Mouse (Mus musculus) 3134 (cell line): ENCODE measurements at regions not wholly inside any gene's neighbourhood (a gene's known extent, or its start where the extent isn't known, plus 50 kb on each side); places are given as distances from the start of the nearest gene placed in this dataset.
A peak's percentile ranks its signal among the peaks of the same experiment; 100 is the strongest.

ENCODE experiments used
- DNase-seq: peaks from one replicate; pipeline ENCODE4 v3.0.0-alpha.2; 2011; ENCODE audit warnings: low spot score; ENCODE audit not compliant: insufficient read length; ENCODE audit errors: extremely low read depth

DNA sequence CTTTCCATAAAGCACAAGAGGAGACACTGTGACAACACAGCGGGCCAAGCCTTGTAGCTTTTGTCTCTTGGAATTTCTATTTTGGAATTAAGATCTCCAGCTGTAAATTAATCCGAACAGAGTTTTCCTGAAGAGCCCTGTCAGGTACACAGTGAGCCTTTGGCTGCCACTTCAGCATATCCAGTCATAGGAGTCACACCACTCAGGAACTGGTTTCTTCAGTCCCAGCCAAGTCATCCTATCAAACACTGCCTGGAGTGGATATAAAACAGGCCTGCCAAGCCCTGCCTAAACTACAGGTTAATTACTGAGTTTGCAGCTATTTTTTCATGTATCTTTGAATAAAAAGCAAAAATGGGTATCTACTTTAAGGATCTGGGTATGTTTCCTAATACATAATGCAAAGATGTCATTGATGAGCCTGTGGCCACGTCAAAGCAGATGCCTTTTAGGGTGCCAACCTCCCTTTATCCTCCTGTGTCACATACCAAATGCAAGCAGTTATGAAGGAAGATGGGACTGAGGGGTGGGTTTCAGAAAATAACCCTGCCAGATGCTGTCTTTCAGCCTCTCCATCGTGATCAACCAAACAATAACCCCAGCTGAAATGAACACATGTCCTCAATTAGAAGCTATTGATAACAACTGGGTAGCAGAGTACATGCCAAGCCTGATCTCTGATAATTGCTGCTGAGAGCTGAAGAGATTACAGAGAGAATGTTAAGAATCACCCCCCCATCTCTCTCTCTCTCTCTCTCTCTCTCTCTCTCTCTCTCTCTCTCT lies 471.3 kb downstream of the Tm4sf1 start:
- DNase-seq = no peak

- DNase-seq = no peak
Observed at GRCm38 (mm10) chr3:56824157-56824556, 477.6 kb downstream of the Tm4sf1 start.

GRCm38 (mm10) chr3:56810548-56811071 lies 491.2 kb downstream of the Tm4sf1 start:
- DNase-seq = no peak

DNA sequence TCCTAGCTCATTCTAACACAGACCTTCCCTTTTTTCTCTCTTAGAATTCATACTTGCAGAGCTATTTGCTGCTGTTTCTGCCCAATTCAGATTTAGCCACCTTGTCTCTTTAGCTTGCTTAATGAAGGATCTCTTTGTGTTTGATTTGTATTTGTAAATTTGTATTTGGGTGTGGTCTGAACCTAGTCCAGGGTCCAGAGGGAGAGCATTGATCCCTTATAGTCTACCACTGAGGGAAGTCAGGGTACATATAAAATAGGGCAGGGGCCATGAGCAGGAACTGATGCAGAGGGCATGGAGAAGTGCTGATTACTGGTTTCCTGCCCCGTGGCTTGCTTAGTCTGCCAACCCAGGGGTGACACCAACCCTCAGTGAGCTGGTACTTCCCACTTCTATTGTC lies 508.7 kb downstream of the Tm4sf1 start:
- DNase-seq = no peak

DNA sequence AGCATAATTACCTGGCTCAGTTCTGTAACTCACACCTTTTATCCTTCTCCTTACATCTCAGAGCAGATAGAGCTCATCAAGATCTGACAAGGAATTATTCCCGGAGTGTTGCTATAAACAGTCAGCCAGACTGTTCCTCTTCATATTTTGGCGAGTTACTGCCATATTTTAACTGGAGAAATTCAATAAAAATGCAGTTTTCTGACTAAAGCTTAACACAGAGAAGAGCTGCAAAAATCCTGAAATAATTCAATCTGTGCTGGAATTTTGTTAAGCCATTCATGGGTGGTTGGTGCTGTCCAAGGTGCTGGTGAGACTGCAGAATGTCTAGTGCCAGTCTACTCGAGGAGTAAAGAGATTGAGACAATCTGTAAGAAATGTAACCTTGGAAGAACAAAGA lies 512.6 kb downstream of the Tm4sf1 start:
- DNase-seq = no peak

DNA sequence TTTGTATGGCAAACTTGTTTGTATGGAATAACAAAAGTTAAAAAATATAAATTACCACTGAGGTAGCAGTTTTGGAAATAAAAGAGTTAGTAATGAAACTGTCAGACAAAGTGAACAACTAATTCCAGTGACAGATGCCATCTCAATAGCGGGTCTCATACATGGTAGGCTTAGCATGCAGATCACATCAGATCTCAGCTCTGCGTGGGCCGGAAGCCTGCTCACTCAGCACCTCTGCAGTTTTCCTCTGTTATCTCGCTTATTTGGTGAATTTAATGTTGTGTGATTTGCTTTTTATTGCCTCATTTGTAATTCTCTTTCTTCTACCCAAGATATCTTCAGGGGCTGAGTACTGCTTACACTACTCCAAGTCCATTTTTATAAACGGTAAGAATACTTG lies 527.9 kb downstream of the Tm4sf1 start:
- DNase-seq = no peak

GRCm38 (mm10) chr3:56770225-56770624 lies 531.6 kb downstream of the Tm4sf1 start:
- no peak for DNase-seq

- DNase-seq = no peak
Observed at GRCm38 (mm10) chr3:56767133-56767532, 534.7 kb downstream of the Tm4sf1 start.

- DNase-seq = no peak
Observed at GRCm38 (mm10) chr3:56764336-56764735, 537.5 kb downstream of the Tm4sf1 start.

DNA sequence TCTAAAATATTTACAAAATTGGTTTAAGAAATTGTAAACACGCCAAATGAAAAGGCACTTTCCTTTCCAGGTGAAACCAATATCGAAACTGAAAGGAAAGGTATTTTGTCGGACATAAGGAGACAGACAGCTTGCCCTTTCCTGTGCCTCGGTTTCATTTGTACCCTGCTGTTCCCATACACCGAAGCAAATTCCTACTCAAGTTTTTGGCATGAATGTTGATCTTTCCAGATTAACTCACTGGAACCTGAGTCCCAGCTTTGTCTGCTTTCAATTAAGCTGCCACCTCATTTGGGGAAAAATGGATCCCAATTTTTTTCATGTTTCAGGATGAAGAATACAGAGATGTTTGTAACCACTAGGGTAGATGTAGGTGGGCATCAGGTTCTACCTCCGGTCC lies 537.9 kb downstream of the Tm4sf1 start:
- DNase-seq = no peak

- peak; percentile 2 for DNase-seq
Observed at GRCm38 (mm10) chr3:56753654-56754053, 548.1 kb downstream of the Tm4sf1 start.

- DNase-seq = no peak
Observed at GRCm38 (mm10) chr3:56751926-56752325, 549.9 kb downstream of the Tm4sf1 start.

DNA sequence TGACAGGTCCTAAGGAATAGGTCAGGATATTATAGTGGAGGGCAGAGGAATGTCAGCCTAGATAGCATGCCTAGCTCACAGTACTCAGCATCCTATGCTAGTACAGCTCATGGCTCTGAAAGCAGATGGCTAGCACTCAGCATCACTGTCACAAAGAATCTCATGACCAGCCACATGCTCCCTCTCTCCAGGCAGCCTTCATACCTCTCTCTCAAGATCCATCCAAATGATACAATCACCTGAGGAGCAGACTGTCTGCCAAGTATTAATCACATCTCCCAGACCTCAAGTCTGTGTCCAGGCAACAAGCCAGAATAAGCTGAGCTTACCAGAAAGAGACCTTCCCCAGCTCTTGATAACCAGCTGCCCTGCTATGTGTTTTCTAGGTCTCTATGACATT lies 557.4 kb upstream of the Nbea start:
- no peak for DNase-seq

- DNase-seq = no peak
Observed at GRCm38 (mm10) chr3:56739451-56739850, 556.0 kb upstream of the Nbea start.

- DNase-seq = no peak
Observed at GRCm38 (mm10) chr3:56730849-56731248, 547.3 kb upstream of the Nbea start.

DNA sequence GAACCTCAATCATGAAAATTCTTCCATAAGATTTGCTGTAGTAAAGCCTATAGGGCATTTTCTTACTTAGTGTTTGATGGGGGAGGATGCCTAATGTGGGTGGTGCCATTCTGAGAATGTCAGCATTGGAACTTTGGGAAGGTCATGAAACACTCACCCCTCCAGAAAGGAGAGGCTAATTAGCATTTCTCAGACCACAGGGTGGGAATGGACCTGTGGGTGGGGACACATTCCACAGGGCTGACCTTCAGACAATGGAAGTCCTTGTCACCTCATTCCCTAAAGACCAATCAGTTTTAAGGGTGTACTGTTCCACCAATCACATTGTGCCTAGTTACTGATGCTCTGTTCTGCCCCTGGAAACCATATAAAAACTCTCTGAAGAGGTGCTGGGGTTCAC lies 541.5 kb upstream of the Nbea start:
- no peak for DNase-seq

GRCm38 (mm10) chr3:56708260-56708659 lies 524.8 kb upstream of the Nbea start:
- DNase-seq = no peak

DNA sequence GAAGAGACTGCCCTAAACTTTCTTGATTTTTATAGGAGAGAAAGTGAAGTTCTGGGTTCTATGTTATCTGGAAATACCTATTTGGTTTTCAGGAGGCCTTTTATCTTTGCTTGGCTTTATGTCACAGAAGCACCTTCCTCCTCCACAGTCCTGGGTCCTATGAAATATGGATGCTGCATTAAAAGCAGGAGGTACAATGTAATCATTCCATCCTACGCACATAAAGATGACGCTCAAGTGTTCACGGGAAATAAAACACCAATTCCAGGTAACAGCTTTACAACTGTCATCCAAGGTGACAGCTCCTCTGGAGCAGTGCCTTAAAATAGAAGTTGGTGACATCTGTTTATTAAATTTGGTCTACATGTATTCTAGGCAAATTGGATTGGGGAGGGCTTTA lies 523.8 kb upstream of the Nbea start:
- DNase-seq = no peak

GRCm38 (mm10) chr3:56706038-56706437 lies 522.5 kb upstream of the Nbea start:
- DNase-seq = peak; percentile 1

- DNase-seq = no peak
Observed at GRCm38 (mm10) chr3:56698941-56699340, 515.4 kb upstream of the Nbea start.

DNA sequence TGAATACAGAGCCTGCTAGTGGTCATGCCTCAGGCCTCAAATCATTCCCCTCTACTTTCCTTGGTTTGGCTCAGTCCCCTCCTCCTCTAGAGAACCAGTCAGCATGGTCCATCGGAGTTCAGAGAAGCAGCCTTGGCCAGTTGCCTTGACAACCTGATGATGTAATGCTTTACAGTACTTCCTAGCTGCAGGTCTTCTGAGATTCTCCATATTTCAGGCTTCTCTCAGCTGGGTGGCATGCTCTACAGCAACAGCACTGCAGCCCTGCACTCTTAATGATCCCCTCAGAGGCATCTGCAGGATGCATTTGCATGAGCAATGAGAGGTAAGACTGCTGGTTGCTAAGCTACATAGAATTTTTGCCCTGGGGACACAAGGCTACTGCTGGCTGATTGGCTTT lies 514.7 kb upstream of the Nbea start:
- no peak for DNase-seq

- DNase-seq = no peak
Observed at GRCm38 (mm10) chr3:56681031-56681430, 497.5 kb upstream of the Nbea start.

- DNase-seq = no peak
Observed at GRCm38 (mm10) chr3:56668829-56669228, 485.3 kb upstream of the Nbea start.
